Mouse (Mus musculus) embryonic fibroblast, embryonic 13.5 days (primary cell): ENCODE measurements around the gene Glt8d1. TPM values are rescaled to one million over a fixed set of nuclear protein-coding genes. Genes with fewer than 3 reads are reported as not detected.

Experiments
- H3K27ac ChIP-seq: 2 replicates; pipeline ENCODE4 v1.5.1; 2012; ENCODE audit warnings: low read length, control low read depth, inconsistent platforms; ENCODE audit not compliant: insufficient read depth
- H3K4me1 ChIP-seq: 2 replicates; pipeline ENCODE4 v1.6.1; 2011; ENCODE audit warnings: low read length; ENCODE audit not compliant: control insufficient read depth, insufficient read depth
- H3K4me3 ChIP-seq: 2 replicates; pipeline ENCODE4 v1.5.1; 2011; ENCODE audit warnings: mild to moderate bottlenecking, control low read depth, low read length; ENCODE audit not compliant: insufficient read depth
- CTCF ChIP-seq: IDR thresholded peaks from 2 replicates; pipeline ENCODE4 v1.5.1; 2011; ENCODE audit warnings: mild to moderate bottlenecking, control low read depth, low read length, moderate library complexity, borderline replicate concordance; ENCODE audit not compliant: insufficient read depth
- POLR2A ChIP-seq: IDR thresholded peaks from 2 replicates; pipeline ENCODE4 v1.6.1; 2011; ENCODE audit warnings: low read depth, mild to moderate bottlenecking, control low read depth, low read length, moderate library complexity
- polyA plus RNA-seq: library from polyadenylated mRNA; stranded (reverse); fragments of >200 nt; gene quantifications from 2 replicates; pipeline ENCODE4 v1.2.4, GENCODE M21; 2011; ENCODE audit warnings: low read depth; ENCODE audit not compliant: missing spikeins, insufficient read length

The Glt8d1 gene
- polyA plus RNA-seq, 1 experiment, result 76.1 TPM

DNA sequence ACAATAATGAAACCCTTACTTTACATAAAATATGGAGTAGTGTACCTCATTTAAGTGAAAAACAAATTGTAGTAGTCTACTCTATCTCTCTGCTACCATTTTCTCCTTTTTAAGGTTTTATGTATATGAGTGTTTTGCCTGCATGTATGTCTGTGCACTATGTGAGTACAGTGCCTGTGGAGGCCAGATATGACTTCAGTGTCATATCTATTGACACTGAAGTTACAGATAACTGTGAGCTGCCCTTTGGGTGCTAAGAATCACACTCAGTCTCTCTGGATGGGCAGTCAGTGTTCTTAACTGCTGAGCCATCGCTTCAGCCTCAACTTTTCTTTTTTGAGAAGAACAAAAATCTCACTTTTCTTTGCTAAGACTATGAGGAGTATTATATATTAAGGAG is 44.6 kb downstream of the Glt8d1 start:
- TF ChIP-seq CTCF, result no peak
- no peak for TF ChIP-seq POLR2A
- H3K4me1 ChIP-seq, result no peaks in the 10 kb centered on the region
- no peak overlapping the region for H3K4me3 ChIP-seq
- H3K27ac ChIP-seq, result no peak overlapping the region

Other genes starting within 250 kb of the Glt8d1 start
- gene Tmem110, start 175.8 kb upstream of the Glt8d1 start, polyA plus RNA-seq, result 17.4 and 24.8 TPM in 2 replicates
- gene Mustn1, start 122.2 kb upstream of the Glt8d1 start, polyA plus RNA-seq, result 2.9 and 4.9 TPM in 2 replicates
- gene Itih4, start 114.9 kb upstream of the Glt8d1 start, polyA plus RNA-seq, result 0.13 TPM in 1 of 2 replicates, not detected in the other
- gene Itih3, start 77.6 kb upstream of the Glt8d1 start, polyA plus RNA-seq, result not detected in 2 replicates
- not detected in 2 replicates for gene Itih1, start 58.1 kb upstream of the Glt8d1 start, polyA plus RNA-seq
- 7.5 and 9.6 TPM in 2 replicates for gene Nek4, start 50.0 kb upstream of the Glt8d1 start, polyA plus RNA-seq
- gene Spcs1, start 272 bp downstream of the Glt8d1 start, polyA plus RNA-seq, result 465 and 483 TPM in 2 replicates
- 83.9 and 99.0 TPM in 2 replicates for gene Pbrm1, start 17.7 kb downstream of the Glt8d1 start, polyA plus RNA-seq
- gene Gnl3, start 17.8 kb downstream of the Glt8d1 start, polyA plus RNA-seq, result 151 and 168 TPM in 2 replicates
- 30.6 and 33.4 TPM in 2 replicates for gene Smim4, start 127.6 kb downstream of the Glt8d1 start, polyA plus RNA-seq
- 86.1 and 119 TPM in 2 replicates for gene Nt5dc2, start 129.7 kb downstream of the Glt8d1 start, polyA plus RNA-seq
- gene Stab1, start 167.2 kb downstream of the Glt8d1 start, polyA plus RNA-seq, result 1.7 and 7.3 TPM in 2 replicates
- 2.4 and 3.0 TPM in 2 replicates for gene Tnnc1, start 206.9 kb downstream of the Glt8d1 start, polyA plus RNA-seq
- gene Nisch, start 215.5 kb downstream of the Glt8d1 start, polyA plus RNA-seq, result 457 and 524 TPM in 2 replicates
- gene Sema3g, start 216.5 kb downstream of the Glt8d1 start, polyA plus RNA-seq, result 0.25 and 0.90 TPM in 2 replicates
- 5.9 and 6.5 TPM in 2 replicates for gene Phf7, start 249.9 kb downstream of the Glt8d1 start, polyA plus RNA-seq